Mouse (Mus musculus) thymus, postnatal 14 days (tissue): ENCODE measurements around the gene St6gal1.
A peak's percentile ranks its signal among the peaks of the same experiment; 100 is the strongest.
"Not testable (repeated sequence)": the region's sequence is repeated elsewhere in the genome, so short reads cannot be mapped to it uniquely, and the experiment has no call there.

Experiments
- DNase-seq: peaks from one replicate; pipeline ENCODE4 v3.0.0; 2021

The St6gal1 gene

DNA sequence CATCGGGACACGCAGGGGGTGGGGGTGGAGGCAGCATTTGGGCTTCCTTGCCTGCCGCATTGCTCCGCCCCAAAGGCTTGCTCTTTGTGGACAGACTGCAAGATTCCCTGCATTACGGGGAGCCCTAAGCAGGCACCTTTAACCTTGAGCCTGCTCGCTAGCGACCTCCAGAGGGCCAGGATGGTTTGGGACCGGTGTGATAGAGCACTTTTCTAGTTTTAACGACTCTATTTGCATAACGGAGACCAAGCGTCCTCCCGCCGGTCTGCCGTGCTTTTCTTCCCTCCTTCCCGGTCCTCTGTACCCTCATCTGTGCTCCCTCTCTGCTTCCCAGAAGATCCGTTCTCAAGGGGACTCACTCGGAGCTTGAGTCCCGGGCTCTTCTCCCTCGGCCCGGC, at the start of gene St6gal1:
Gene St6gal1 (plus strand): TSS at position 70 of the 398 bp plus-strand sequence.
- DNase-seq: peak; percentile 94

DNA sequence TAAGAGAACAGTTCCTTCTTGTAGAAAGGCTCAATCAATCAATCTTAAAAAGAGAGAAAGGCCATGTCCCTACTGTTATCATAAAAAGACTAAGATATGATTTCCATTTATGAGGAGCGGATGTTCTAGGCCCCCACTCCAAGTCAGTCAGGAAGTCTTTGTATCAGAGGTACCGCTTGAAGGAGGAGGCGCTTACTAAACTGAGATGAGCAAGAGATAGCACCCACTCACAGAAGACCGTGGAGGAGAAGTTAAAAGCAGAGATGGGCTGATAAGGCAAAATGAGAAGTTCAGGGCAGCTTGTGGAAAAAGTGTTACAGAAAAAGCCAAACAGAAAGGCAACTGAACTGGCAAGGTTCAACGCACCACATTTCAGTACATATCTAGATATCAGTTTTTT, 49.7 kb upstream of the St6gal1 start:
- DNase-seq: peak; percentile 66

- no peak for DNase-seq
Measured at GRCm38 (mm10) chr16:23175956-23176355, 48.6 kb upstream of the St6gal1 start.

GRCm38 (mm10) chr16:23177856-23178255, 46.7 kb upstream of the St6gal1 start:
- no peak for DNase-seq

- no peak for DNase-seq
Measured at GRCm38 (mm10) chr16:23178796-23179195, 45.7 kb upstream of the St6gal1 start.

GRCm38 (mm10) chr16:23179436-23179835, 45.1 kb upstream of the St6gal1 start:
- not testable (repeated sequence) for DNase-seq

GRCm38 (mm10) chr16:23181054-23181453, 43.5 kb upstream of the St6gal1 start:
- DNase-seq: peak; percentile 33

GRCm38 (mm10) chr16:23181487-23181886, 43.1 kb upstream of the St6gal1 start:
- DNase-seq: peak; percentile 54

GRCm38 (mm10) chr16:23181942-23182597, 42.5 kb upstream of the St6gal1 start:
- no peak for DNase-seq

DNA sequence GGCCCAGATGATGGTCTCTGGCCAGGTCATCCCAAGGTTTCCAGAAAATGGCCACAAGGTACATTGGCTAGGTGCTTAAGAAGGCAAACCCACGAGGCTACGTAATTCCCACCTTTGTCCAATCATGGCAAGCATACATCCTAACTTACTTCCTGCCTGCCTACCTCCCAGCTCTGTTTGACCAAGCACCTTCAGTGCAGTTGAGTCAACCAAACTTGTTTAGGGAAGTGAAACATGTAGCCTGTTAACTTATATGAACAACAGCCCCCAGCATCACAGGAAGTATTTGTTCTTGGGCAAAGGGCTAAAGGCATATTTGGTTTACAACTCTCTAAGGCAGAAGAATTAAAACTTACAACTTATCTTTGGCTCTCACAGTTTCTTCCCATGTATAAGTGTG, 38.7 kb upstream of the St6gal1 start:
- no peak for DNase-seq

- DNase-seq: no peak
Measured at GRCm38 (mm10) chr16:23186418-23186817, 38.1 kb upstream of the St6gal1 start.

DNA sequence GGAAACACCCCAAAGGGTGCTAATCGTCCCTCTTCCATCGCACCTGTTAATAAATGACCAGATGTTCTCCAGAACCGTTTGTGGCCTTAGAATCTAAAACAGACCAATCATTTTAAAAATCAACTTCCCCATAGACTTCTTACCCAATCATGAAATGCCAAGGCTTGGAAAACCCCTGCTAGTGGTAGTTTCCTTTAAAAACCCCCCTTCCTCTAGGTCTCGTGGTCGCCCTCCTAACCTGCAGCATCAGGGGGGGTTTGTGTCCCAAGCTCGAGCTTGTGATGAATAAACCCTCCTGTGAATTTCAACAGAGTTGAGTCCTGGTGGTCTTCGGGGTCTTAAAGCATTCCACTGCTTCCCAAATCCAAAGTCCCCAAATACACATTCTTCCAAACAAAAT, 36.6 kb upstream of the St6gal1 start:
- no peak for DNase-seq

- no peak for DNase-seq
Measured at GRCm38 (mm10) chr16:23189612-23190011, 34.9 kb upstream of the St6gal1 start.

- no peak for DNase-seq
Measured at GRCm38 (mm10) chr16:23191560-23192242, 32.8 kb upstream of the St6gal1 start.

GRCm38 (mm10) chr16:23195618-23196017, 28.9 kb upstream of the St6gal1 start:
- DNase-seq: no peak

GRCm38 (mm10) chr16:23196296-23196695, 28.2 kb upstream of the St6gal1 start:
- DNase-seq: no peak

DNA sequence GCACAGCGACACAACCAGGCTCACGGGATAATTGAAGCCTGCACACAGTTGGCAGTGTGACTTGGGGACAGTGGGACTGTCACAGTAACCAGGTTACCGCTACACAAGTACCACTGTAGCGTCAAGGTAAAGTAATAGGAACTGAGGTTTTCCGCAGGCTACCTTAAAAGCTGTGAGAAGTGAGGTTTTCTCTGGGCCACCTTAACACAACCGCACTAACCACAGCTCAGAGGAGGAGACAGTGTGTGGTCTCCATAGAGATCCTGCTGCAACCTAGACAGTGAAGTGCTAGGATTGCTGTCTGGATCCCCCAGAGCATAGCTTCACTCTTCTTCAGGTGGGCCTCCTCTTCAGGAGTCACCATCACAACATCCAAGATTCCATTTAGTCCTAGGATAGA, 27.7 kb upstream of the St6gal1 start:
- no peak for DNase-seq

GRCm38 (mm10) chr16:23201498-23201897, 23.0 kb upstream of the St6gal1 start:
- no peak for DNase-seq

GRCm38 (mm10) chr16:23214314-23214713, 10.2 kb upstream of the St6gal1 start:
- DNase-seq: no peak

GRCm38 (mm10) chr16:23215241-23215900, 9.2 kb upstream of the St6gal1 start:
- no peak for DNase-seq

DNA sequence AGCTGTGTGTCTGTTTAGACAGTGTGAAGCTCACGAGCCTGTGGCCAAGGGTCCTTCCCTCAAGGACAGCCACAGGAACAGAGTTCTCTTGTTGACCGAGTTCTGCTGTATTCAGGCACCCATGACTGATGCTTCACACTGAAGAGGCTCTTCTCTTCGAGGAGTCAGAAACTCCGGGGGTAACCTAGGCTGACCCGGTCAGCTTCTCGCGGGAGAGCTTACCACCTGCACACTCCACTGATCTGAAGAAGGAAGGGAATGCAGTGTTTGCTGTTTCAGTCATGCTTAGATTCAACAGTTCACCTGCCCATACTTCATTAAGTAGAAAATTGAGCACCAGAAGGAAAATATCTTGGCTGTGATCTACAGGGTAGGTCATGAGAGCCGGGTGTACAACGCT, 8.2 kb upstream of the St6gal1 start:
- DNase-seq: no peak

- no peak for DNase-seq
Measured at GRCm38 (mm10) chr16:23218313-23218712, 6.2 kb upstream of the St6gal1 start.

DNA sequence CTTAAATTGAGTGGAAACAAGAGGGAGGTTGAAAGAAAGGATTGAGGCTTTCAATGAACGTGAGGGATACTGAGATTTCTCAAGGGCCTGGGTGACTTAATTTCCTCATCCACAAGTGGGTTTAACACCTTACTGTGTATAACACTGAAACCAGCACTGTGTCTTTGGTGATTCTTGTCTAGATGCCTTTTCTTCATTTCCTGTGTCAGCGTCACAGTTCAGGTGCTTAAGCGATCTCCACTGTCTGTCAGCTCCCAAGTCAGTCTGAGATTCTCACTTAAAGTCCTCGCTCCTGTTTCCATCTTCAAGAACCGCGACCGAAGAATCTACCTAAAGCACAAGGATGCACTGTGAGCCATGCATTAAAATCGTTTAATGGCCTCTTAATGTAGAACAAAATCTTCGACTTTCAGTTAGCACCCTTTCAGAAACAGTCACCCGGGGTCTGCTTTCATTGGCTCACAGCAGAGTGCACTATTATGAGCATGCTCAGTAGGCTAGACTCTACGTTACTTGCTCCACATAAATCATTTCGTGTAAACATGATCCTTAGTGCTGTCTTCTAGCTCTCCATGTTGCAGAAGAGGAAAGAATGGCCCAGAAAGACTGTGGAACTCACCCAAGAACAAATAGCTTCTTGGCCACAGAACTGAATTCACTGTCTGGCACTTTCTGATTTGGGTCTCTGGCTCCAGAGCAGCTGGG, 1.2 kb upstream of the St6gal1 start:
- peak; percentile 51 for DNase-seq
